Mouse (Mus musculus) cerebellum, postnatal 36 days (tissue): ENCODE measurements at regions not wholly inside any gene's neighbourhood (a gene's known extent, or its start where the extent isn't known, plus 50 kb on each side); places are given as distances from the start of the nearest gene placed in this dataset.
A peak's percentile ranks its signal among the peaks of the same experiment; 100 is the strongest.

Experiments used
- DNase-seq, 2 experiments: peaks; one replicate each; pipeline ENCODE4 v3.0.0; 2021 to 2022; ENCODE audit warnings: mixed read lengths in 2 of 2

DNA sequence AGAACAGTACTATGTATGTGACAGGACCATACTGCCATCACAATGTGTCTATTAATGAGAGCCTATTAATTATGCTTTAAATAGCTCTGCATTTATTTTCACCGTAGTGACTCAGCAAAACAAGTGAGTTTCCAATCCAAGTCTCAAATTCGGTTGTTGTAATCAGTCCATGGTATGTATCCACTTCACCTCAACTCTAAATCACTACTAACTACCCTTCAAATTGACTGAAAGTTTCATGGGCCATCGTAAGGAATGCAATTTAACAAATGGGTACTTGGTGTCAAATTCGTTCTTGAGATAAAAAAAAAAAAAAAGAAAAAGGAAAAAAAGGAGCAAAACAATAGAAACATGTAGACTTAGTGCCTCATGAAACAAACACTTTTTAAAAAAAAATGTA lies 433.2 kb downstream of the 1190002N15Rik start:
- no peak for DNase-seq

DNA sequence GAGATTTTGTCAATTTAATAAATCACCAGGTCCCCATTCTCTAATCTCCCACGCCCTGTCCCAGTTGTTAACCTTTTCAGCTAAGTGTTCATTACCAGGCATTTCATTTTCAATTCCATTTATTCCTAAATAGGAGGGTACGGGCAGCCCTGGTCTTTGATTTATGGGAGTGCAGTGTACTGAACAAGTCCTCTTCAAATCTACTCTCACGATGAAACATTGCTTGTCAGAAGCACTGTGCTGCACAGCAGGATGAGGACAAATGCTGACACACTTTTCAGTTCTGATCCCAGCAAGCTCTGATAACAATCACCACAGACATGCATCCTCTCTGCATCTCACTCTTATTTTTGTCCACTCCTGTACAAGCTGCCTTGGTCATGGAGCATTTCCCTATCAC lies 435.9 kb downstream of the 1190002N15Rik start:
- DNase-seq = no peak

DNA sequence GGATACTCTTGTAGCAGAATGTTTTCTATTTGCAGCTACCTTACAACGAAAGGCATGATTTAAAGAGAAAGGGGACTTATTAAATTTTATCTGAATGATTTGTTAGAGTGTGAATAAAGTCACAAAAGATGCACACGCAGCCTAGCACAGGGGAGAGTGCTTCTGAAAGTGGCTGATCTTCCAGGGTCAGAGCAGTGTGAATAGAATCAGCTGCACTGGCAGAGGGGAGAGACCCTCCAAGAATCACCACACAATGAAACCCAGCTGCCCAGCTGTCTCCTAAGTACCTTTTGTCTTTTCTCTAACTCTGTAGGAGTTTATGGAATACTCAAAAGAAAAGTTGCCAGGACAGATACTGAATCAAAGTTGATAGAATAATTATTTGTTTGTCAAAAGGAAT lies 443.1 kb downstream of the 1190002N15Rik start:
- no peak for DNase-seq

DNA sequence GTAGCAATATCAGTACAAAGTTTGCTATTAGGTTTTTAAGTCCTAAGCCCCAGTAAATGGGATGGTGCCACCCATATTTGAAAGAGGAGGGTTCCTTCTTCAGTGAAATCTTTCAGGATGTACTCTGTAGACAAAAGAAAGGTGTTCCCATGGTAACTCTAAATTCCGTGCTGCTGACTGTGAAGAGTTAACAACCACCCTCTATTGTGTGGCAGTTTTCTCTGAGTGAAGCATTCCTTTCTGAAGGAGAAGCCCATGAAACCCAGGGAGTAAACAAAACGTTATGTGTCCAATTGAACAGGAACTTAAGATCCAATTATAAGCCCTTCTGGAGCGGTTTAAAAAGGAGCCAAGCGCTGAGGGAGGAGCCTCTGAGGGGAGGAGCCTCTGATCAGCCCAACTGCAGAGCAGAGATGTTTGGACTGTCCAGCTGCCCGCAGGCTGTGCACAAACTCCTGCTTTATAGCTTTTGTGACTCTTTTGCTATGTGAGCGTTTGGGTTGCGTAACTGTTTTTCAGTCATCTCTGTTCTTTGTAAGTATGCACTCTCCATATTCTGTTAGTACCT lies 446.1 kb downstream of the 1190002N15Rik start:
- DNase-seq = no peak

DNA sequence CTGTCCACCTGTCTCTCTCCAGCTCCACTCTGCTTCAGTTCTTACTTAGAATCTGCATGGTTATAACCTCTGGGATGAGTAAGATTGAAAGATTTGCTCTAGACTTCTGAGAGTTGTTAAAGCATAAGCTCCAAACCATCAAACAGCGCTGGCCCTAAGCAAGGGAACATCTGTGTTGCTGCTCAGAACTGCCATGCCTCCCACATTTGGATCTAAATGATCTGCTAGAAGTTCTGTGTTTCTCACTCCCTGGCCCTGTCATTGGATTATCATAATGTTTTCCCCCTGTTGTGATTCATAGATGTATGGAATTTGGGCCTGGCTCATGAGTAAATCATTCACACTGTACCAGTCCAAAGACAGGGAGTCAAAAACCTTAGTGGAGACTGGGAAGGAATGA lies 448.1 kb downstream of the 1190002N15Rik start:
- no peak for DNase-seq

DNA sequence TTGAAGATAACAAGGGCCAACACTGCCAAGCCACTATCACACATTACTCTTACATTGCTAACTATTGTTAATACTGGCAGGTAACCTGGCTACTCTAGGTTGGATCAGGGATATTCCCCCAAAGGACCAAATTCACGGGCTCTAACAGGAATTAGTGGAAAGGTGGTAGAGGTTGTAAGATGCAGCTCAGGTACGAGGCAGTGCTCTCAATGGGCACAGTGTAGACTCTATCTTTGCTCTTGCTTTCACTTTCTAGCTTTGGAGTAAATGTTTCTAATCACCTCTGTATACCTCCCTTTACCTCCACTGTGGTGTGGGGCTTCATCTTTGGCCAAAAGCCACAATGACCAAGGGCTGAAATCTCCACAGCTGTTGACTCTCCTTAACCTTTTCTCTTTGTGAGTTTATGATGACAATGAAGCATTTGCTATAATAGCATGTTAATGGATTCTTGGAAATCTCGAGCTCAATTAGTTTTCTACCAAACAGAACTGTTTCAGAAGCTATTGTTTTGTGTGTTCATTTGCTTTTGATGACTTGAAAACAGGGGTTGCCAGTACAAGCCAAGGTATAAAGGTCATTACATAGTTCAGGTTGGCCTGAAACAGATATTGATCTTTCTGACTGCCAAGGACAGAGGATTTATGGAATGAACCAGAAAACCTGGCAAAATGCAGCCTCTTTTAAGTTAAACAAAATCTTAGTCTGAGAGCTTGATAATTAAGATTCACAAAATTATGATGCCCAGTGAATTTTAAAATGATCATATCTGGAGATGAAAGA lies 454.1 kb downstream of the 1190002N15Rik start:
- DNase-seq = no peak

DNA sequence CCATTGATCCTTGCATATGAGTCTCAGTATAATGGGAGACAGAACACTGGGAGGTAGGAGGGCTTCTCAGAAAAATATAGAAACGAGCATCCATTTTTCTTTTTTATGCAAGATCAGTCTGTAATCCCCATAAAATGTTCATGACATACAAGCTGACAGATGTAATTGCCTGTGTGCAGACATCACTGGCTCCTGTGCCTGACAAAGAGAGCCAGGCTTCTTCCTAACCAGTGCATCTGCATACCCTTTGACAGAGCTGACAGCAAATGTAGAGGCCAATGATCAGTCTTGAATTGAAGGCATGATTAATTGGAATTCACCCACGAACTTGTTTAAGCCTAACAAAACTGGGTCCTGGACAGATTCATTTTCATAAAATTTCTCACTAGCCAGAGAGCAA lies 463.0 kb downstream of the 1190002N15Rik start:
- DNase-seq = no peak

DNA sequence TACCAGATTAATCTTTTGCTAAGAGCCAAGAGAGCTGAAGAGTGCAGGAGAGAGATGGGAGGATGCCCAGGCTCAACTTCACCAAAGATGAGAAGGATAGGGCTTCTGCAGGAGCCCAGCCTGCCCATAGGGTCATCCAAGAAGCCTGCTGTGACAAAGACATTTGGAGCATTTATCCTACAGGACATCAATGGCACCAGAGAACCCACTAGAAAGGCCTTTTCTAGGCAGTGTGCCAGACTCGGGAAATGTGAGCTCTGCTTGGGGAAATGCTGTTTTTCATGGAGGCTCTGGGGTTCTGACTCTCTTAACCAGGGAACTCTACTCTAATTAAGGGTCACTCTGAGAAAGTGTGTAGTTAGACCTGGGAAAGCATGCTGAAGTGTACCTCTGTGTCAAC lies 470.8 kb downstream of the 1190002N15Rik start:
- peak; percentile 10 to 11 for DNase-seq

DNA sequence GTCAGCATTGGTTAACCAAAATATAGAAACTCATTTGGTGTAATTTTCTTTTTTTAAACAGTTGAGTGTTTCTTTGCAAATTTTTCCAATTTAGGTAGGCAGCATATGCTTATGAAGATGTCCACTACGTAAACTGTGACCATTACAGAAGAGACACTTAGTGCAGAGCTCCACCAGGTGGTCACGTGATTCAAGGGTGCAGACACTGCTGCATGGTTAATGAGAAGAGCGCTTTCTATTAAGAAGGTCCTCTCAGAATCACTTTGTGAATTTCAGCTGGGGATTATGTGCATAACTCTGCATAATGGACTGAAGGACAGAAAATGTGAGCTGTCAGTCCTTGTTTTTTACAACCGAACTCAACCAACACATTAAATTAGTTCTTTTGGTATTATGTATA lies 484.7 kb downstream of the 1190002N15Rik start:
- no peak for DNase-seq

DNA sequence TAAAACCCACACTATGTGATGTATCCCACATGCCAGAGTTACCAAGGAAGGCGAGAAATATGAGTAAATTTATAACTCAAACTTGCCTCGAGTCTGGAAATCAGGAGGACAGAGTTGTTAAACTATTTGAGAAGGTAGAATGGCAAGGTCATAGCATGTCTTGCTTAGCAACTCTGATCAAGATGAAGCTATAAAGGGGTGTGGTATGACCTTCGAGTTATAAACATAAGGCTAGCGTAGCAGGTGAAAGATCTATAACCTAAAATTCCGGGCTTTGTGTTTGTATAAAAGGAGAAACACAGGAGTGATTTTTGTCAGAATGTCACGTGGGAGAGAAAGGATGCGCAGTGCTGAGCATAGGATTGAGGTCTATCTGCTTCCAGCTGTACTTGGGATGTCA lies 490.0 kb downstream of the 1190002N15Rik start:
- DNase-seq = no peak

DNA sequence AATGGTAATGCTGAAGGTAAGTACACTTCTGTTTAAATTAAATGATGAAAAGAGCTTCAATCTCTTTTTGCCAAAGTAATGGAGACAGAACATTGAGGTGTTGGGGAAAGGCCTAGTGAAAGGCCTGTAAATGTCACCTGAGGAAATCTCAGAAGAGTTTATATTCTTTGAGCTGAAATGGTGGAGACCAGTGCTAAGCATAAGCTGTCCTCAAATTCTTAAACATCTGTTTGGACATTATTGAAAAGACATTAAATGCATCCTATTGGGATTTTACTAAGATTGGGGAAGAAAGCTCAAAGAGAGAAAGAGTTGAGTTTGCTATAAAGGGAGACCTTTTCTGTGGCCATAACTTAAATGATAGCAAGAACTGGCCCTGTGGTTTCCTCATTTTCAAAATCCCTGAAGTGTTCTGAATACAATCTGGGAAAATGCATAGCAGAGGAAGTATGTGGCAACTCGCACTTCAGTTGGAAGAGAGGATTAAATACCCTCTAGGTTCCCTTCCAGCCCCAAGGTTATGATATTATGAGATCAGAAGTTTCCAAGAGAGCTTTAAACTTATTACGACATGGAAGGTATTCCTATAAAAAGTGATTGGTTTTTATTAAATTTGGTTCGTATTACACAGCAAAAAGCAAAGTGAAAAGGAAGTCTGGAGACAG lies 492.3 kb downstream of the 1190002N15Rik start:
- DNase-seq = no peak

DNA sequence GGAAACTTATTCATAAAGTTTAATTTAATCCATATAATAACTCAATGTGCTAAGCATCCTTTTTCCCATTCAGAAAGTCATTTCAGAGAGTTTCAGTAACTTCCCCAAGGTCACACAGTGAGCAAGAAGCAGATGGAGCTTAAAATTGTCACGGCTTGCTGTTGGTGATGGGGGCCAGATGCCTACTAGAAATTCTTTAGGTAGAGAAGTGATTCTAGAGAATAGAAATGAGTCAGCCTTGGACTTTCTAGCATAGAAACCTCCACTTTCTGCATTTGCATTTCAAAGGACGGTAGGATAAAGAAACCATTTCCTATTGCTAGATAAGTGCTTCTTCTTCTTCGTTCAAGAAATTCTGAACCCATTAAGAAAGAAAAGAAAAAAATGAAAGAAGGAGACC lies 514.1 kb downstream of the 1190002N15Rik start:
- no peak for DNase-seq

DNA sequence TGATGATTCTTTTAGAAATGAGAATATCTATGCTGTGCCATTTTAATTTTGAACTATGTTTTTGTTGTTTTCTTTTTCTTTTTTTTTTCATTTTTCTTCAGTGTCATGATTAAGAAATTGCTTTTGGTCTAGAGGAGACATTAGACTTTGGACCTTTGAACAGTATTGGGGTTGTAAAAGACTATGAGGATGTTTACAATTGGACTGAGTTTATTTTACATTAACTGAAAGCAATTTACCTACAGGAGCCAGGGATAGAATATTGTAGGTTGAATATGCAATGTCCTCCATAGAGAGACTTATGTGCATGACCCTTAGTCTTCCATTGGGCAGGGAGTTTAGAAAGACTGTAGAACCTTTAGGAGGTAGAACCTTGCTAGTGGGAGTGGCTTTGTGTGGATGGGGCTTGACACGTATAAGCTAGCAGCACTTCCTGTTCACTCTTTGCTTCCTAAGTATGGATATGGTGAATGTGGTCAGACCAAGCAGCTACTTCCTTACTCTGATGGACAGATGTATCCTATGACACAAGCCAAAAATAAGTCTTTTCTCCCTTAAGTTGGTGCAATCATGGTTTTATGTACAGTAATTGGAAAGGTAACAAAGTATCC lies 516.5 kb downstream of the 1190002N15Rik start:
- DNase-seq = no peak

DNA sequence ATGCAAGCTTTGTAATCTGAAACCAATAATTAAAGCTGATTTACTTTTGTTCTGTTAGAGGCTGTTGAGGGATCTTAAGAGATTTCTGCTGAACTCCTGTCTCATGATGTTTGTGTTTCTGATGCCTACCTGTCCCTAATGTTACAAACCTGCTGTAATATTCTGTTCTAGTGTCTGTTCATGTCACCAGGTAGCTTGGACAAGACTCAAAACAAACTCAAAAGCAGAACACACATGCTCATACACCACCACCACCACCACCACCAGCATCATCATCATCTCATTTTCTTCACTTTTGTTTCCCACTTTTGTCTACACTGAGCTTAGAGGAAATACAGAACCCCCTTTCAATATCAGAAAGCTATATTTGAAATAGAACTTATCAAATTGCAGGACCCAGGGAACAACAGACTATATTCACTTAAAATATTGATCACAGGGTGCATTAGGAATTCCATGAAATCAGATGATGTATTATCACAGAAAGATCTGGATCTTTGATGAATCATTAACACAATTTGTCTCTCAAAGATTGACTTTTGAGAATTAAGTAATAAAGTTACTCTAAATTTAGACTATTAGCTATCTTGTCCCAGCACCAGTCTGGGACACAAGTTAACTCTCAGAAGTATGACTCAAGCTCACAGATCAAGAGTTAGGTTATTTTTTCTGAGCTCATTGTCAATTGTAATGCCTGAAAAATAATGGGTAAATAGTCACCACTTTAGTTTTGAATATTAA lies 521.0 kb downstream of the 1190002N15Rik start:
- DNase-seq = no peak

DNA sequence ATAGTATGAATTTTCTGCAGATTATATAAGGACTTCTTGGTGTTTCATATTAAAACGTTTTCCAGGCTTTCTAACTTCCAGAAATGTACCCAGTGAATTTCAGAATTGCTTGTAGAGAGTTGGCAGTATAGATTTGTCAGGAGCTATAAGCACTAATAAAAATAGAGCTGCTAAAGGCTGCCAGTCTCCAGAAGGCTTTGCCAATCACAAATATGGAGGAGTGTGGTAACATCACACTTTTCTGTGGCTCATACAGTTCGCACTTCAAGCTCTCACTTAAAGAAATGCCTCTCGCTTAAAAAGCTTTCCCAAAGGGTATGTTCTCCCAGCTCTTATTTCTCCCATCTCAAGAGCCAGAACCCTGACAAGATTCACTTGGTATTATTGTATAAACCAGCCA lies 545.7 kb downstream of the 1190002N15Rik start:
- no peak for DNase-seq

DNA sequence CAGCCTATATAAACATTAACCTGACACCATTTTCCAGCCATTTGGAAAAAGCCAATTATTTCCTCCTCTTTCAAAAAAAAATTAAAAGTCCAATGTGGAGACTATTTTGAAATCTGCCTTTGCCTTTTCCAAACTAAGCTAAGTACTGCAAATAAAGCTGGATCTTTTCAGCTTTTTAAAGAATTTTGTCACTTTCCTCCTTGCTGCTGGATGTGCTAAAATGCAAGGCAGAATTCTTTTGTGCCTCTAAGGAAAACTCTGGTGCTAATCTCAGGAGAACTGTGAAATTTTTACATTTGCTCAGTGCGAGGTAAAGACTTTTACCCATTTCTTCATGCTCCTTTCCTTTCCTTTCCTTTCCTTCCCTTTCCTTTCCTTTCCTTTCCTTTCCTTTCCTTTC lies 546.7 kb downstream of the 1190002N15Rik start:
- no peak for DNase-seq

DNA sequence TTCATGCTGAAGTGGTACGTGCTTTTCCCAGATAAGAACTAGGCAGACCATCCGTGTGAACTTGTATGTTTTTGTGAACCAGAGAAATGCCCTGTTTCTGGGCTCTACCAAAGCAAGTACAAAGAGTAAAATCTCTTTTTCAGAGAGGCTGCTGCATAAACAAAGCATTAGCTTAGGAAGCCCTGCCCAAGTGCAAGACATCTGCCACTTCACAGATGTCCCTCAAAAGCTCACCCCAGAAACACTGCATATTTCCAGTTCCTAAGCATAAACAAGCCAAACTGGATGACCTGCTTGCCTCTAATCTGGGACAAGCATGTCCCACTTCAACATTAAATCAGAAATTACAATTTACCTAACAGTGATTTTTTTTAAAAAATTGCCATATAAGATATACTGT lies 556.7 kb downstream of the 1190002N15Rik start:
- DNase-seq = no peak

DNA sequence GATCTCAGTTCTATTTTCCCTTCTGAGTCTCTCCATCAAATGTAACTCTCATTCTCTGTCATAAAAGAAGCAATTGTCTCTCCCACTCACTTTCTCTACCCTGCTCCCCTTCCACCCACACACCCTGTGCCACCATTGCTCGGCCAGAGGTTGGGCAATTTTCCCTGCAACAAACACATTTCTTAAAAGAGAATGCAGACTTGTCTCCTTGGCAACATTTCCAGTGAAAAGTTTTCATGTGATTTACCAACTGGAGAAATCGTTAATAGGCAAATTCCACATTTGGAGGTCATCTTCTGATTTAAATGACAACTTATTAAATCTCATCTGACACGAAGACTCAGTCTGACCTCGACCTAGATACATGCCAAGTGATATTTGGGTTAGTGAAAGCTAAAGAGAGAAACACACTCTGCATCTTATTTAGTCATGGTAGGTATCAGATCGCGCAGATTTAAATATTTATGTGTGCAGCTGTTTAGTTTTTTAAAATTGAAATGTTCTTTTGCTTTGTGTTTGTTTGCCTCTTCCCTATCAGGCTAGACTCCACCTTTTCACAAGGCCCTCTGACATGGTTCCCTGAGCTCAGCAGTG lies 568.1 kb downstream of the 1190002N15Rik start:
- no peak for DNase-seq

DNA sequence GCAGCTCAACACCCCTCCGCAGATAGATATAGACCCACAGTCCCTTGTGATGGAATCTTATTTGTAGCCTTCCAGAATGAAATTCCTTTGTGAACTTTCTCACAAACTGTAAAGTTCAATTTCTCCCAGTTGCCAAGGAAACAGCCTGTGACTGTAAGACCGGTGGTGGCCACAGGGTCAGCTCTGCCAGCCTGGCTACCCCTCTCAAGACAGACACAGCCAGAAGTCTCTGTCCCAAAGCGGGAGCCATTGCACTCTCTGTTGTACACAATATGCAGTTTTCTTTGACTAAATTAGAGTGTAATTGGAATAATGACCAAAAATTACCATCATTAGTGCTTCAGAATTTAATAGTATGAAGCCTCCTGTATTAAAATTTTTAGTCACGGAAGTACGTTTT lies 568.8 kb downstream of the 1190002N15Rik start:
- no peak for DNase-seq

DNA sequence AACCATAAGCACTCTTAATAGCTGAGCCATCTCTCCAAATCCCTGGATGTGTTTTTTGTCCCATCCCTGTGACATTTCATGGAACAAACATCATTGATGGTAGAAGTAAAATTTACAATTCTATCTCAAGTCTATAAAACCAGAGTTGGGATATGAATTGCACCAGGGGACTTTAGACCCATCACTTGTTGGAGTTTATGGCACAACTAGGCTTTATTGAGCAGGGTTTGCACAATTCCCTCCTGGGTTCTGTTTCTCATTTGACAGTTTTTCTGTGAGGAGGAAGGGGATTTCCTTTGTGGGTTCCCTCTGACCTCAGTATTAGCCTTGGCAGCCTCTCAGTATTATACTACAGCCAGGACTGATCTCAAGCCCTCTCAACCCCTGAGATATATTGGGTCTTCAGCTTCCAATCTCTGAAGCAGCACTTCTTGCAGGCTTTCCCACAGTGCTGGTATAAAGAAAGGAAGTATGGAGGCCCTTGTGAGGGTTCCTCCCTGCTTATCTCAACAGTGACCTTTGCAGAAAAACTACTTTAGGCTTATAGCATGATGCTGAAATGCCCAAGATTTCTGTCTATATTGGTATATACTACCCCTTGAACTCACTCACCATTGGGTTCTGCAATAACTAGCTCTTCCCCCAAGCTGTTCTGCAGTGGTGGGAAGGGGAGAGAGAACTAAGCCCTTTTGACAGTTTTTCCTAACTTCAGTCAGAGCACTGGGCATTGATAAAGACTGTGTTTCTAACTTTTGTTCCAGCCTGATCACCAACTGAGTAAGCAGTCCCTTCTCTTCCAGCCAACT lies 582.4 kb downstream of the 1190002N15Rik start:
- no peak for DNase-seq

DNA sequence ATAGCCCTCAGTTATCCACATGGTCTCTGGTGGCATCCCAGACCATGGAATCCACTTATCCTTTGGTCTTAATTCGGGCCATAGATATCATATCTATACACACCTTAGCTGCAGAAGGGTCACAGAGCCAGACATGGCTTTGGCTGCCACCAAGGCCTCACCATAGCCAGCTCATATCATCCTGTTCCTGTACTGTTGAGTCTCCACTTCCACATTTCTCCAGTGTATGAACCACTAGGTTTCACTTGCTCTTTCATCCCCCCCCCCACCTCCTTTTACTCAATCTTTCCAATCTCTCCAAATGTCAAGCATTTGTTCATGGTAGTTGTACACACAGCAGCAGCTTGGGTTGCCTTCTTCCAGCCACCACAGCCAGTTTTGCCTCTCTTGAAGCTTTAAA lies 589.2 kb downstream of the 1190002N15Rik start:
- no peak for DNase-seq

DNA sequence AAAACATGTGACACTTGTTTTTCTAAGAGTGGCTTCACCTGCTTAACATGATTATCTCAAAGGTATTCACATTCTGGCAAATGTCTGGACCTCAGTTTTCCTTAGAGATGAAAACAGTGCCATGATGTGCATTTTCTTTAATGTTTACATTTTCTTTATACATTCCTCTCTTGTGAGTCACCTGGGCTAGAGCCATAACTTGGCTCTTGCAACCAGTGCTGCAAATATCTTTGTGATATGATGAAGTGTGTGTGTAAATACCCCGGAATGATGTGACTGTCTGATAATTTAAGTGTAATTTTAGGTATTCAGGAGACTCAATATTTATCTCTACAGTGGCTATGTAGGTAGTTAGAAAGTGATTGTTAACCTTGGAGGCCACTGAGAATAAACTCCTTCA lies 590.8 kb downstream of the 1190002N15Rik start:
- DNase-seq = no peak
